Mouse (Mus musculus) liver, adult (tissue): ENCODE data around the gene E330034G19Rik.

Experiments
- GATA4 ChIP-seq: IDR thresholded peaks from 2 replicates; pipeline ENCODE4 v1.6.1; 2014; ENCODE audit warnings: mild to moderate bottlenecking, low read length; ENCODE audit not compliant: insufficient replicate concordance

The E330034G19Rik gene

DNA sequence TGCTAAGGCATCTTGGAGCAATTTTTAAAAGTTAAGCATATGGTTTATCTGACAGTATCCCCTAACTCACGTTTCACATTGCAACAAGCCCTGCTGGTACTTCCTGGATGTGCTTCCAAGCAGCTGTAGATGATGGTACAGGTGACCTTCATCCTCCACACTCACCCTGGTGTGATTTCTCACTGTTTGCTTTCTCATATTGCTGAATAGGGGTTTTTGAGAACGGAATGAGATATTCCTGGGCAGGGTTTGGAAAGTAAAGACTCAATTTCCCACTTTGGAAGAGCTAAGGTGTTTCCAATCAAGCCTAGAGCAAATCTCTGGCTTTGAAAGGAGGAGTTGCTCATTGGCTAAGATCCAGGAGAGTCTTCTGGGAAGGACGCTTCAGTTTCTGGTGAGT is at the start of gene E330034G19Rik:
E330034G19Rik (plus strand) TSS at position 301 of the 400 bp plus-strand sequence.
- no peak for TF ChIP-seq GATA4

DNA sequence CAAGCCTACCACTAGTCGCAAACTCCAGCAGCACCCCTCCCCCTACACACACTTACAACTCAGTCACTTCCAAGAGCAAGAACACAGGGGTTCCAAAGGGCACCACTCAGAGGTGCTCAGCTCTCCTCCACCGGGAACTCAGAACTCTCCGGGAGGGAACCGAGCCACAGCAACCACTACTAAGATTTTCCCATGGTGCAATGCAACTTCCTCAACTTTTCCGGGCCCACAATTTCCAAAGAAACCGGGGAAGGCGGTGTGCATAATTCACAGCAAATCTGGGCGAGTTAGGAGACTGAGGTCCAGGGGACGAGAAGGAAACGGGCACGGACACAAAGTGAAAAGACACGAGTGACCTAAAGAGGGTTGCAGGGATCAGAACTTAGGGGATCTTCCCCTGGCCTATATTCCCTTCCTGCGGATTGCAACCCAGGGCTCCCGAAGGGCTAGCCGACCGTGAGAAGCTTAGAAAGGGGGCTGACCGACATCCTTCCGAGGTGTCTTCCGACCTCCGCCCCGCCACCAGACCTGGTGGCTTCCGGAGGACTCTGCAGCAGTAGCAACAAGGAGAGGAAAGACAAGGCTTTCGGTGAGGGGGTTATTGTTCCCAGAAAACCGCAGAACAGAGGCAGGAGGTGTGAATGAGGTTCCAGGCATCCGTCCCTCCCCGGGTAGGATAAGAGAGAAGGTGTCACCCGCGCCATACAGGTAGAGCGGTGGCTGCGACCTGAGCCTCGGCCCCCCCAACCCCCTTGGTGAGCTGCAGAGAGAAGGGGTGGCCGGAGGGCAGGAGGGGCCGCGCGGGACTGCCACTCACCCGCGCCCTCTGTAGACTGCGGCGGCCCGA is 48.5 kb upstream of the E330034G19Rik start:
- no peak for TF ChIP-seq GATA4

DNA sequence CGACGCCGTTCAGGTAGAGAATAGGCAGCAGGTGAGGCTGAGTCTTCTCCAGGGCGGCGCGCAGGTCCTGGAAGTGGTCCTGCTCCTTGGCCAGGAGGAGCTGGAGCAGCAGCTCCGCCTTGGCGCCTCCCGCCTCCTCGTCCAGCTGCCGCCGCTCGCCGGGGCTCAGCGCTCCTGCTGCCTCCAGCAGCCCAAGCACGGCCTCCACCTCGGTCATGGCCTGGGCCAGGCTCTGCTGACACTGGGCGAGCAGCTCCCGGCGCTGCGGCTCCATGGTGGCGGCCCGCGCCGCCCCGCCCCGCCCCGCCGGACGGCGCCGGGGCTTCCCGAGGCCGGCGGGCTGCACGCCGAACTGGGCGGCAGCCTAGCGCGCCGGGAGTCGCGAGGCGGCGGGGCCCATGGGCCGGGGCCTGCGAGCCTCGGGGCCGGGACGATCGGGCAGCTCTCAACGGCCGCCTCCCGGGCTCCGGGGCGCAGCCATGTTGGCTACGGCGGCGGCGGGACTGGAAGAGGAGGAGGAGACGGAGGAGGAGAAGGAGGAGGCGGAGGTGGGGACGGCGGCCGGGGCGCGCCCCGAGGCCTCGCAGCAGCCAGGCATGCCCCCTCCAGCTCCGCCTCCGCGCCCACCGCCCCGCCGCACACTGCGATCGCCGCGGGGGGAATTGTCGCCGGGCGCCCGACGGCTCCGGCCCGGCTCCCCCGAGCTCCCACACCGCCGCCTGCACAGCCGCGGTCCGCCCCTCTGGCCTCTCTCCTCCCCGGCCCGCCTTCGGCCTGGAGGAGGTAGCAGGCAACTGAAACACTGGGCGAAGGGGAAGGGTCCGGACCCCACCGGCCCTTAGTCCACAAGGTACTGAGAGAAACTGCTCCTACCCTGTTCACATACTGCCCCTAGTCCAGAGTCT is 47.6 kb upstream of the E330034G19Rik start, which contains the start of gene Dlg5:
Dlg5 (minus strand) TSS at position 744 of the 905 bp plus-strand sequence.
- TF ChIP-seq GATA4 = no peak

DNA sequence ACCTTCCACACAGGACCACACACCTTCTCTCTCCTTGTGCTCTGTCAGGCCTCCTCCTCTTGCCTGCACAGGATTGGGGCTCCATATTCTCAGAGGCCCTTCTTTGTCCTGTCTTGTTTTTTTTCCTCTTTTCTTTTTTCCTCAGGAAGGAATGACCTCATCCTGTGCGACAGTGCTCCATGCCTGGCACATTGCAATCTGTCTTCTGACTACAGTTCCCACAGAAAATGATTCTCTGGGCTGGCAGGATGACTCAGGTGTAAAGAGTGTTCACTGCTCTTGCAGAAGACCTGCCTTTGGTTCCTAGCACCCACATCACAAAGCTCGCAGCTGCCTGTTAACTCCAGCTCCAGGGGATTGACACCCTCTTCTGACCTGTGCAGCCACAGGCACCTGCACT is 43.1 kb upstream of the E330034G19Rik start:
- TF ChIP-seq GATA4 = no peak

DNA sequence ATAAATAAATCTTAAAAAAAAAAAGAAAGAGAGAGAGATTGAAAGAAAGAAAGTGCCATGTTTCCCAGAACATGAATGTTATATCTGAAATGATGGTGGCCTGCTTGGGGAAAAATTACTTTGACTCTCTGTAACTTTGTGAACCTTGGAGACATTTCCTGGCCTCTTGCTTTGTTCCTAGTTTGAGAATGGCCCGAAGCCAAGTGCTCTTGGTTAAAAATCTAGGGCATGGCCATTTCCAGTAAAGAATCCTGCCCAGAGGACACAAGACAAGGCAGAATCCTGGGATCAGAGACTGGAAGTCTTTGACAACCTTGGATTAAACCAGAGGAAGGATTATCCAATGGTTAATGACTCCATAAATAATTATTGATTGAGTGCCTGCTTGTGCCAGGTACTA is 41.7 kb upstream of the E330034G19Rik start:
- TF ChIP-seq GATA4 = no peak

DNA sequence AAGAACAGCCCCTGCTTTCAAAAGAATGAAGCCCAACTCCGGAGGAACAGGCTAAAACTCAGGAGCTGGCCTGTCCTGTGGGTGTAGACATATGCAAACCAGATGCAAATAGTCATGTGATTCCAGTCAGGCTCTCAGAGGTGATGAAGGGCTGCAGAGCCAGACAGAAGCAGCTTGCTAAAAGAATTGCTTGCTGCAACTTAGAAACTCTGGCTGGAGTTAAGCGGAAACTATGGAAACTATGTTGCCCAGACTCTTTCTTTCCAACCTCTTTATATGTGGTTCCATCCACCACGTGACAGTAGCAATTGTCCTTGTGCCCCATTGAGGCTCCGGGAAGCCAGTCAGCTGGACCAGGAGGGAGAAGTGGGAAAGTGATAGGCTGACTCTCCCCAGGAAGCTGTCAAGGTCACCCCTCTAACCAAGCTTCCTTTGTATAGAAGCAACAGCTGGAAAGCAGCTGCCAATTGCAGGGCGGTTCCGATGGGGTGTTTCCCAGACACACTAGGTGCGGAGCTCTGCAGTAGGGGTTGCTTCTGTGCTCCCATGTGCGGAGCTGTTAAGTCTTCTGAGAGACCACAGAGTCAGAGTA is 39.3 kb upstream of the E330034G19Rik start:
- no peak for TF ChIP-seq GATA4

GRCm38 (mm10) chr14:24255956-24256355 is 37.1 kb upstream of the E330034G19Rik start:
- no peak for TF ChIP-seq GATA4

DNA sequence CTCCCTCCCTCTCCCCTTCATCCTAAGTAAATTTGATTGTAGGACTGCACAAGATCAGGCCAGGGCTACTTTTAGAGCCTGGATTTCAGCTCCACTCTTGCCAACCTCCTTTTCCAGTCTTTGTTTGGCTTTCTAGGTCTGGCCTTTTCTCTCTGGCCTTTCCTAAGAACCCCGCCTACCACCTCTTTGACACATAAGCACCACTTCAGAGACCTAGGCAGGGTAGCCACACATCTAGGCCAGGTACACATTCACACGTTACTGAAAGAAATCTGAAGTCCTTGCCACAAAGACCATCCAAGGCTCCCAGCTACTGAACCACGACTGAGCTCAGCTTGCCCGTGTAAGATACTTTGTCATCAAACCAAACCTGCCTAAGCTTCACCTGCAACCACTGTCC is 32.6 kb upstream of the E330034G19Rik start:
- no peak for TF ChIP-seq GATA4

- no peak for TF ChIP-seq GATA4
These were observed 30.6 kb upstream of the E330034G19Rik start for GRCm38 (mm10) chr14:24262382-24262781.

DNA sequence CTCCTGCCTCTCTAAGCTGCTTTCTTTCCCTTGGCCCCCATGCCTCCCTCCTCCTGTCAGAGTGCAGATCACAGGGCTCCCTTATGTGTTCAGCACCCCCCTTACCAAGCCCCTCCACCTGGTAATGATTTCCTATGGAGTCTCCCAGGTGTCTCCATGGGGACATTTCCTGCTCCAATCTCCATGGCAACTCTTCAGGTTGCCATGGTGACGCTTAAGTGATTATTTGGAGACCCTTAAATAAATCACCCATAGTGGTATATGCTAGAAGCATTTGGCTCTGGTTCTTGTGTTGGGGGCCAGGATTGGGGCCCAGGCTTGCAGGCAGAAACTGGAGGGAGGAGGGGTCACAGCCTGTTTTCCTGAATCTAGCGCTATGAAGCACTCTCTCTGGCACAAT is 30.1 kb upstream of the E330034G19Rik start:
- no peak for TF ChIP-seq GATA4

GRCm38 (mm10) chr14:24269571-24269970 is 23.4 kb upstream of the E330034G19Rik start:
- no peak for TF ChIP-seq GATA4

DNA sequence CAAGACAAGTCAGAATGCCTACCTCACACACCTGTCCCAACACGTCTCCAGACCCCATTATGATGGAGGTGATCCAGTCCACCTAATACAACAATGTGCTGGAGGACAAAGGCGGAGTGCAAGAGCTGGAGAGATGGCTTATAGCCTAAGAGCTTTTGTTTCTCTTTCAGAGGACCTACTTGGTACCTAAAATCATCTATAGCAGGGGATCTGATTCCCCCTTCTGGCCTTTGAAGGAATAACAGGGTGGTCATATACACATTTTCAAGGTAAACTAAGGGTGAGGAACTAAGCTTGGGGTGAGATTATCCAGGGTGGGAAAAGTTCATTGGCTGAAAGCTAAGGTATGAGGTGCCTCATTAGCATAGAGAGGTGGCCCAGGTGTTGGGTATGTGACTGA is 19.4 kb upstream of the E330034G19Rik start:
- TF ChIP-seq GATA4 = no peak

DNA sequence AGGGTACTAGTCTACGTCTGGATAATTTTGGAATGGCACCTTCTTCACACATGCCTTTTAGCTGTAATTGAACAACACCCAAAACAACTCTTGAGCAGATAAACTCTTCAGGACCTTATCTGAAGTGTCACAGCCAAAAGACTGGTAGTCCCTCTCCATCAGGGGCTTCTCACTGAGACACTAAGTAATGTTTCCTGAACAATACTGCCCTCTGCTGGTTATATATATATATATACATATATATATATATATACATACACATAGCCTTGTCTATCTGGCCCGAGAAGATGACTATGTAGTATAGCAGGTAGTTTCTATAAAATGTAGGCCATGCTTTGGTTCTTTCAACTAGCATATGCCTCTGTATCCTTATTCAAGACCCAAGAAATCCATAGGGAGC is 17.5 kb upstream of the E330034G19Rik start:
- TF ChIP-seq GATA4 = no peak

- TF ChIP-seq GATA4 = no peak
These were observed 11.7 kb upstream of the E330034G19Rik start for GRCm38 (mm10) chr14:24281278-24281677.

DNA sequence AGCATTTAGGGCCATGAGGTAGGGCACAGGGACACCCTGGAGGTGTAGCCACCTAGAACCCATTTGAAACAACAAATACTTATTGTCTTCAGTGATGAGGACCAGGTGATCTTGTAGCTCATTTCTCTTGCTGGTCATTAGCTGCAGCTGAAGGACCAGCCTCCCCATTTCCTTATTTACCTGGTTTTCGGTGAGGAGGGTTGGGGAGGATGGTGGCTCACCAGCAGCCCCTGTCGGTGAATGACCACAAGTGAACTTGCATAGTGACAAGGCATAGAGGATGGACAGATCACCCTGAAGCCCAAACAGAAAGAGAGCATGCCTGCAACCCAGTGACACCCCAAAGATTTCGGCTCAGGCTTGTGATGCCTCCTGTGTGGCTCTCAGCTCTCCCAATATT is 10.7 kb upstream of the E330034G19Rik start:
- TF ChIP-seq GATA4 = no peak

GRCm38 (mm10) chr14:24286136-24286535 is 6.9 kb upstream of the E330034G19Rik start:
- no peak for TF ChIP-seq GATA4

DNA sequence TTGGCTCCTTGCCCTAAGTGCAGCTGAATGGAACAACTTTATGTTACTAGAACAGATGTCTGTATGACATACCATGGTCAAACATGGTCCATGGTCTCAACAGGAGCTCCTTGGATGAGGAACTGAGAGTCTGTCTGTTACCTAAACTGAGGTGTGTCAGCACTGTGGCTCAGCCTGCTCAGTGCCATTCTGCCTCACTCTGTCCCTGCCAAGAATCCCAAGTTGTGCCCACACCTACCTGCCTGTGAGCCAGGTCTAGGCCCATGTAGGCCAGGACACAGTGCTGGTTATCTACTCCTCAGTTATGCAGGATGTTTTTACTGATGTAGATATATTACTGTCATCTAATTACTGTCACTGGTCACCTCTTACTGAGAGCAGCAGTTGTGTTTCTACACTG is 2.3 kb upstream of the E330034G19Rik start:
- TF ChIP-seq GATA4 = no peak
